Mouse (Mus musculus) lung, embryonic 14.5 days (tissue): Measurements from ENCODE around the gene Cldn1. TPM values are rescaled to one million over a fixed set of nuclear protein-coding genes. Genes with fewer than 3 reads are reported as not detected.

Source experiments
- ATAC-seq: fragments of 200-750 bp; cut with Nextera tagmentation; 2 replicates; pipeline ENCODE4 v1.8.0; 2017; ENCODE audit warnings: mild to moderate bottlenecking, moderate TSS enrichment, moderate library complexity; ENCODE audit not compliant: insufficient read depth
- DNase-seq: peaks from one replicate; pipeline ENCODE4 v3.0.0-alpha.2; 2015
- H3K27ac ChIP-seq: fragments of 300-500 bp; sonication (generic); 2 replicates; pipeline ENCODE4 v1.5.1; 2014; ENCODE audit warnings: low read depth, mild to moderate bottlenecking, moderate library complexity
- H3K27me3 ChIP-seq: fragments of 300-500 bp; sonication (generic); 2 replicates; pipeline ENCODE4 v1.6.1; 2014; ENCODE audit warnings: low read length, control low read depth; ENCODE audit not compliant: insufficient read depth
- H3K36me3 ChIP-seq: fragments of 300-500 bp; sonication (generic); 2 replicates; pipeline ENCODE4 v1.6.1; 2014; ENCODE audit warnings: control low read depth; ENCODE audit not compliant: insufficient read depth
- H3K4me1 ChIP-seq: fragments of 300-500 bp; sonication (generic); 2 replicates; pipeline ENCODE4 v1.6.1; 2014; ENCODE audit warnings: antibody characterized with exemption, control low read depth; ENCODE audit not compliant: insufficient read depth
- H3K4me2 ChIP-seq: fragments of 300-500 bp; sonication (generic); 2 replicates; pipeline ENCODE4 v1.6.1; 2014; ENCODE audit warnings: mild to moderate bottlenecking
- H3K4me3 ChIP-seq: fragments of 300-500 bp; sonication (generic); 2 replicates; pipeline ENCODE4 v1.5.1; 2014; ENCODE audit warnings: low read depth, low read length
- H3K9ac ChIP-seq: fragments of 300-500 bp; sonication (generic); 2 replicates; pipeline ENCODE4 v1.6.1; 2014
- H3K9me3 ChIP-seq: fragments of 300-500 bp; sonication (generic); 2 replicates; pipeline ENCODE4 v1.6.1; 2016; ENCODE audit warnings: low read depth, low read length, control low read depth
- CTCF ChIP-seq: IDR thresholded peaks from 2 replicates; pipeline ENCODE4 v1.5.1; 2016; ENCODE audit warnings: antibody characterized with exemption, low read depth
- WGBS: fragments of 180-500 bp; shearing (Covaris S2); extraction: QIAGEN DNeasy Blood & Tissue Kit; methylation state at CpG from one replicate; pipeline ENCODE4 v1.1.7; 2014; 5-methylcytosine and 5-hydroxymethylcytosine counted together
- polyA plus RNA-seq: library from polyadenylated mRNA; unstranded; fragments of >200 nt; fragmentation: Nextera tagmentation; extraction: Ambion mirVana; gene quantifications from 2 replicates; pipeline ENCODE4 v1.2.1, GENCODE M21; 2014

Gene Cldn1
- polyA plus RNA-seq, 1 experiment from 2014 or later, result 10.6 TPM

GRCm38 (mm10) chr16:26309402-26309801 lies 62.2 kb downstream of the Cldn1 start:
- Histone ChIP-seq H3K36me3 (no peaks in the 10 kb centered on the region), H3K27ac (no peak overlapping the region), H3K9ac (no peak overlapping the region), H3K9me3 (no peaks in the 10 kb centered on the region), H3K4me2 (no peak overlapping the region), H3K4me1 (no peaks in the 10 kb centered on the region), H3K4me3 (no peak overlapping the region), H3K27me3 (no peaks in the 10 kb centered on the region)
- no peak for TF ChIP-seq CTCF
- DNase-seq (no peak), ATAC-seq (no peak)
- WGBS, result 88% methylated on average over 2 of the region's 2 CpGs

Other genes starting within 250 kb of the Cldn1 start
- gene Cldn16, start 91.3 kb upstream of the Cldn1 start, polyA plus RNA-seq, result not detected in 2 replicates
- not detected in 2 replicates for gene Tmem207, start 154.9 kb upstream of the Cldn1 start, polyA plus RNA-seq
- gene Il1rap, start 209.9 kb upstream of the Cldn1 start, polyA plus RNA-seq, result 14.0 TPM in 2 replicates